Mouse (Mus musculus) hindbrain, embryonic 12.5 days (tissue): ENCODE results near the gene Rnf34. TPM values are rescaled to one million over a fixed set of nuclear protein-coding genes. Genes with fewer than 3 reads are reported as not detected.

Experiments used
- ATAC-seq: fragments of 200-750 bp; cut with Nextera tagmentation; 2 replicates; pipeline ENCODE4 v1.8.0; 2017; ENCODE audit warnings: moderate TSS enrichment; ENCODE audit not compliant: low FRiP score
- H3K27ac ChIP-seq: fragments of 300-500 bp; sonication (generic); 2 replicates; pipeline ENCODE4 v1.5.1; 2016; ENCODE audit warnings: mild to moderate bottlenecking
- H3K27me3 ChIP-seq: fragments of 300-500 bp; sonication (generic); 2 replicates; pipeline ENCODE4 v1.6.1; 2016; ENCODE audit warnings: mild to moderate bottlenecking
- H3K36me3 ChIP-seq: fragments of 300-500 bp; sonication (generic); 2 replicates; pipeline ENCODE4 v1.6.1; 2016; ENCODE audit warnings: mild to moderate bottlenecking
- H3K4me1 ChIP-seq: fragments of 300-500 bp; sonication (generic); 2 replicates; pipeline ENCODE4 v1.6.1; 2016
- H3K4me2 ChIP-seq: fragments of 300-500 bp; sonication (generic); replicated peaks from 2 replicates; pipeline ENCODE4 v1.6.1; 2016; ENCODE audit warnings: mild to moderate bottlenecking
- H3K4me3 ChIP-seq: fragments of 300-500 bp; sonication (generic); 2 replicates; pipeline ENCODE4 v1.5.1; 2016; ENCODE audit warnings: mild to moderate bottlenecking
- H3K9ac ChIP-seq: fragments of 300-500 bp; sonication (generic); 2 replicates; pipeline ENCODE4 v1.6.1; 2016; ENCODE audit warnings: mild to moderate bottlenecking, moderate library complexity
- H3K9me3 ChIP-seq: fragments of 300-500 bp; sonication (generic); replicated peaks from 2 replicates; pipeline ENCODE4 v1.6.1; 2016; ENCODE audit warnings: mild to moderate bottlenecking
- WGBS: fragments of 180-500 bp; shearing (Covaris S2); methylation state at CpG from one replicate; pipeline ENCODE4 v1.1.7; 2016; 5-methylcytosine and 5-hydroxymethylcytosine counted together
- polyA plus RNA-seq: library from polyadenylated mRNA; unstranded; fragments of >200 nt; fragmentation: Nextera tagmentation; extraction: Ambion mirVana; gene quantifications from 2 replicates; pipeline ENCODE4 v1.2.1, GENCODE M21; 2016

Rnf34 gene
- polyA plus RNA-seq = 49.9 and 50.7 TPM in 2 replicates

GRCm38 (mm10) chr5:122849521-122850318 lies at the start of gene Rnf34:
Gene Rnf34, plus strand, starts transcription at chr5:122850048.
- ATAC-seq = peak; percentile 99
- no peaks in the 10 kb centered on the region for H3K9me3 ChIP-seq
- no peaks in the 10 kb centered on the region for H3K27me3 ChIP-seq
- peak within 1 kb of the TSS; percentile 98 for H3K4me2 ChIP-seq
- under 1% methylated on average over 58 of the region's 61 CpGs for WGBS
- H3K36me3 ChIP-seq = no peaks in the 10 kb centered on the region
- H3K27ac ChIP-seq = peak within 1 kb of the TSS; percentile 94
- H3K4me3 ChIP-seq = peak within 1 kb of the TSS; percentile 59
- peaks cover 21% of the 10 kb centered on the region for H3K4me1 ChIP-seq
- H3K9ac ChIP-seq = peak within 1 kb of the TSS; percentile 80

DNA sequence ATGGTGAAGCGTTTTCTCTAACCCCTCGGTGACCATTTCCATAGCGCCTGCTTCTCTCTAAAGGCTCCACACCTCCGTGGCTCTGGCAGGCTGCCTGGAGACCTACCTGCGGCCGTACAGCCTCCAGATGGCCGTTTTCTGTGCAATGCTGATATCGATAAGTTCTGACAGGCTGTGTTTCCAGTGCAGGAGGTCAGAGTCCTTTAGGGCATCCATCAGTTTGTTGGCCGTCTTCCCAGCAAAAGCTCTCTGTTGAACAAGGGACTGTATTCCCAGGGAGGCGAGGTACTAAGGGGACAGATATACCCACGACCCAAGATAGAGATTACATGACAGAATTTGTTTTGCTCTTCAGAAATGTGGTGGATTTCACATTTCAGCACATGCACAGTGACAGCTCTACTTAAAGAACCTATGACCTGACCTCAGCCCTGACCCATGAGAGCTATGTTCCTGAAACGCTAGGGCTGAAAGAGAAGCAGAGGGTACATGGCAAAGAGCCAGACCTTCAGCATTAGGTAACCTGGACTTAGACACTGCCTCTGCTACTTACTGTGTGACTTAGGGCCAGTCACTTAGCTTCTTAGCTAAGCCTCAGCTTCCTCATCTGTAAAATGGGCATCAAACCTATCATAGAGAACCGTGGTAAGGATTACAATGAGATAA lies 49.4 kb upstream of the Rnf34 start:
- Histone ChIP-seq H3K27me3 (no peaks in the 10 kb centered on the region), H3K4me1 (peaks cover 3% of the 10 kb centered on the region; the same call in 1 of the 2 replicates), H3K36me3 (peaks cover 92% of the 10 kb centered on the region), H3K27ac (no peak overlapping the region), H3K4me2 (no peak overlapping the region), H3K9ac (no peak overlapping the region), H3K4me3 (no peak overlapping the region), H3K9me3 (no peaks in the 10 kb centered on the region)
- 86% methylated on average over 13 of the region's 13 CpGs for WGBS
- ATAC-seq = no peak

DNA sequence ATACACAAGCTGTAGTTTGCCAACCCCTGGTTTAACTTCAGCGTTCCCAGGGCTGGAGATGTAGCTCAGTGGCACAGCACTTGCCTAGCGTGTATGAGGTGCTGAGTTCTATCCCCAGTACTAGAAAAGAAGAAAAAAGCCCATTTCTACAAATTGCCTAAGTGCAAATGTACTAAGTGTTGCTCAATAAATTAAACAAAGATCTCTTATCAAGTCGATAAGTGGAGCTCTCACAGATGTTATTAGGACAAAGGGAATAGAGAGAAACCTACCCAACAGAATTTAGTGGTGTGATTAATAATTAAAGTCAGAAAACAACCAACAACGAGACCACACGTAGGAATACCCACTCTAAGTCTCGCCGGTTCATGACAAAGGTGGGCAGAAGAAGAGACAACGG lies 48.2 kb upstream of the Rnf34 start:
- 0 out of 2 replicates have a peak overlapping the region, but pooled peaks have one; percentile 30 for H3K27ac ChIP-seq
- ATAC-seq = no peak
- H3K9ac ChIP-seq = no peak overlapping the region
- no peaks in the 10 kb centered on the region for H3K27me3 ChIP-seq
- H3K4me3 ChIP-seq = no peak overlapping the region
- peaks cover 3% of the 10 kb centered on the region; the same call in 1 of the 2 replicates for H3K4me1 ChIP-seq
- H3K4me2 ChIP-seq = no peak overlapping the region
- 96% methylated on average over 8 of the region's 8 CpGs for WGBS
- H3K9me3 ChIP-seq = no peaks in the 10 kb centered on the region
- H3K36me3 ChIP-seq = peaks cover 96% of the 10 kb centered on the region

DNA sequence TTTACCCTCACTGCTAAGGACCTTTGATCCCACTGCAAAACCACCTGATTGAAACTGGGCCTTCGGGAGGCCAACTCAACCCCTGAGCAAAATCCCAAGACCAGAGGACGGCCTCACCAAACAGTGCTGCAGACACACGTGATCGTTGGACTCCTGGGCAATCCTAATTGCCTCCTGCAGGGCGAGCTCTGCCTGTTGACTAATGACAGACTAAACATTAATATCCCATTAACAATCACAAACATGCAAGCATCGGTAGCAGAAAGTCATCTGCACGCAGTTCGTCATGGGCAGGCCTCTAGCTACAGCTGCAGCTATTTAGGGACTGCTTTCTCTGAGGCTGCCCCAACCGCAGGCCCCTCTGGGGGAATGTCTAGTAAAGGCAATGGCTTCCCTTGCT lies 47.1 kb upstream of the Rnf34 start:
- WGBS = 86% methylated on average over 9 of the region's 9 CpGs
- Histone ChIP-seq H3K4me3 (no peak overlapping the region), H3K27ac (no peak overlapping the region), H3K9me3 (no peaks in the 10 kb centered on the region), H3K36me3 (peaks cover 98% of the 10 kb centered on the region), H3K4me1 (peaks cover 3% of the 10 kb centered on the region; the same call in 1 of the 2 replicates), H3K4me2 (no peak overlapping the region), H3K27me3 (no peaks in the 10 kb centered on the region), H3K9ac (no peak overlapping the region)
- ATAC-seq = no peak

DNA sequence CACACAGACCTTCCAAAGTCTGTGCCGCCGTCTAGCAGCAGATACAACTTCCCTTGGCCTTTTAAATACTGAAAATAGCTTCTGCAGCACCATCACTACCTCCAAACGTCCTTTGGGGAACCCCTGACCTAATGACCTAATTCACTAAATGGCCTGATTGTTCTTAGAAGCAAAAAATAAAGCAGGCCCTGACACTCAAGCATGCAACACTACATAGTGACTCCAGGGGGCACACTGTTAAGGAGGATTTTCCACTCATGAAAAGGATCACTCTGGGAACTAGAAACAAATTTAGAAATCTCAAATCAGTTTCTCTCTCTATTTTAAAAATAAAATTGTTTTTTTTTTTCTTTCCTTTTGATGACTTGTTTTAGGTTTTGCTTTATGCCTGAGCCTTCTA lies 44.3 kb upstream of the Rnf34 start:
- ATAC-seq = no peak
- WGBS = 66% methylated on average over 3 of the region's 3 CpGs

DNA sequence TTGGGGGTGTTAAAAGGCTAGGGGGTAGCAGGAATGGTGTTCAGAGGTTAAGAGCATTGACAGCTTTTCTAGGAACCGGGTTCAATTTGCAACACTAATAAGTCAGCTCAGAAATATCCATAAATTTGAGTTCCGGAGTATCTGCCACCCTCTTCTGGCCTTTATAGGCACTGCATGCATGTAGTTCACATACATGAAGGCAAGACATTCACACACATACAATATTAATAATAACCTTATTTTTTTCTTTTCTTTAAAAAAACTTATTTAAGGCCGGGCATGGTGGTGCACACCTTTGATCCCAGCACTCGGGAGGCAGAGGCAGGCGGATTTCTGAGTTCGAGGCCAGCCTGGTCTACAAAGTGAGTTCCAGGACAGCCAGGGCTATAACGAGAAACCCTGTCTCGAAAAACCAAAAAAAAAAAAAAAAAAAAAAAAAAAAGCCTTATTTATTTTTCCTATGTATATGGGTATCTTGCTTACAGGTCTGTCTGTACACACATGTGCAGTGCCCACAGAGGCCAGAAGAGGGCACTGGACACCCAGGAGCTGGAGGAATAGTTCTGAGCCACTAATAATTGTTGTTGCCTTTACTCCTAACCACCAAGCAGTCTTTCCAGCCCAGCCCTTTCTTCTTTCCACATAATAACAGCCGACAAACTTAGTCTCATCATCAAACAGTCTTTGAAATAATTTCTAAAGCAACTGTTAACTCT lies 38.3 kb upstream of the Rnf34 start:
- WGBS = 95% methylated on average over 9 of the region's 9 CpGs
- H3K27ac ChIP-seq = no peak overlapping the region
- no peak for ATAC-seq
- no peak overlapping the region for H3K4me3 ChIP-seq
- no peak overlapping the region for H3K4me2 ChIP-seq
- H3K9ac ChIP-seq = no peak overlapping the region
- no peaks in the 10 kb centered on the region for H3K4me1 ChIP-seq
- no peaks in the 10 kb centered on the region for H3K27me3 ChIP-seq
- H3K9me3 ChIP-seq = no peaks in the 10 kb centered on the region
- peaks cover 85% of the 10 kb centered on the region for H3K36me3 ChIP-seq

More for the DNA sequence above, 44.3 kb upstream of the Rnf34 start:
- Histone ChIP-seq H3K4me2 (no peak overlapping the region), H3K9ac (no peak overlapping the region), H3K27ac (no peak overlapping the region), H3K4me3 (no peak overlapping the region), H3K36me3 (peaks cover 91% of the 10 kb centered on the region), H3K9me3 (no peaks in the 10 kb centered on the region), H3K27me3 (no peaks in the 10 kb centered on the region), H3K4me1 (no peaks in the 10 kb centered on the region)

DNA sequence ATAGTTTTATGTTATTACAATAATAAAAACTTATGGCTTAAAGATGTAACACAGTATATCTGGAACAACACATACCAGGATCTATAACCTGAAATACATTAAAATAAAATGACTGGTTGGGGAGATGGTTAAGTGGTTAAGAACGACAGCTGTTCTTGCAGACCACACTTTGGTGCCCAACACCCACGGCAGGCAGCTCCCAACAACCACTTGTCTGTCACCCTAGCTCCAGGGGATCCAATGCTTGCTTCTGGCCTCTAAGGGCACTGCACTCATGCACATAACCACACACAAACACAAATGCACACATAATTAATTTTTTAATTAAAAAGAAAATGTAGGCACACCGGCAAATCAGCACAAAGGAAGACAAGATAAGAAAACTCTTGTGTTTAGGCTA lies 37.1 kb upstream of the Rnf34 start:
- Histone ChIP-seq H3K9ac (no peak overlapping the region), H3K4me3 (no peak overlapping the region), H3K4me2 (no peak overlapping the region), H3K4me1 (no peaks in the 10 kb centered on the region), H3K36me3 (peaks cover 84% of the 10 kb centered on the region), H3K27me3 (no peaks in the 10 kb centered on the region), H3K27ac (no peak overlapping the region), H3K9me3 (no peaks in the 10 kb centered on the region)
- no peak for ATAC-seq
- 89% methylated on average over 3 of the region's 3 CpGs for WGBS

DNA sequence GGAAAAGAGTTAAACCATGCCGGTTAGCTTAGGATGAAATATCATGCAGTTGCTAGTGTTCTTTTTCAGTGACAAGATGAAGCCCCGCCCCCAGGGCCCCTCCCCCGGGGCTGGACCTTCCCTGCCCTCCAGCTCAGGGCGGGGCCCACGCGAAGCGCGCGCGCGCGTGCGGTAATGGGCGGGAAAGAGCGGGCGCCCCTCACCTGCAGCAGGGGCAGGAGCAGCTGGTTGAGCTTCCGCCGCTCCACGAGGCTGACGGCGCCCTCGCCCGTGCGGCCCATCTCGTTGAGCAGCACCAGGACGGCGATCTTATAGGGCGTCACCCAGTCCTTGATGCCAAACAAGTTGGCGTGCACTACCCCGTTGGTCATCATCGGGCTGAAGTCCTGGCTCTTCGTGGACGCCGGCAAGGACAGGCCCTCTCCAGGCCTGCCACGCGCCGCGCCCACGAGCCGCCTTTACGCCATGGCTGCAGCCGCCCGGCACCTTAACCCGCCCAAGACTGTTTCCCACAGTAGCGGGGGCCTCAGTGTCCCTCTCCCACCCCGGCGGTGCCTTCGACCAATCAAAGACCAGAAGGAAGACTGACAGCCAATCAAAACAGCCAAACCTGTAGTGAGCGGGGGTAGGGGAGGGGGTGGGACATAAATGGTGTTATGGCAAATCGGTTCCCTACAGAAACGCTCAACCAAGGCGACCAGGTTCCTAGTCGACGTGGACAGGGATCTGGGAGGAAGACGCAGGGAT lies 28.9 kb upstream of the Rnf34 start, which contains the start of gene Anapc5:
TSS of gene Anapc5 (minus strand) at position 563 of the 747 bp plus-strand sequence.
- H3K4me1 ChIP-seq = peaks cover 18% of the 10 kb centered on the region
- H3K27ac ChIP-seq = peak within 1 kb of the TSS; percentile 96
- peak within 1 kb of the TSS; percentile 87 for H3K9ac ChIP-seq
- under 1% methylated on average over 55 of the region's 55 CpGs for WGBS
- peak; percentile 100 for ATAC-seq
- peak within 1 kb of the TSS; percentile 58 for H3K4me2 ChIP-seq
- peaks cover 31% of the 10 kb centered on the region for H3K36me3 ChIP-seq
- peak within 1 kb of the TSS; percentile 83 for H3K4me3 ChIP-seq
- no peaks in the 10 kb centered on the region for H3K9me3 ChIP-seq
- no peaks in the 10 kb centered on the region for H3K27me3 ChIP-seq

DNA sequence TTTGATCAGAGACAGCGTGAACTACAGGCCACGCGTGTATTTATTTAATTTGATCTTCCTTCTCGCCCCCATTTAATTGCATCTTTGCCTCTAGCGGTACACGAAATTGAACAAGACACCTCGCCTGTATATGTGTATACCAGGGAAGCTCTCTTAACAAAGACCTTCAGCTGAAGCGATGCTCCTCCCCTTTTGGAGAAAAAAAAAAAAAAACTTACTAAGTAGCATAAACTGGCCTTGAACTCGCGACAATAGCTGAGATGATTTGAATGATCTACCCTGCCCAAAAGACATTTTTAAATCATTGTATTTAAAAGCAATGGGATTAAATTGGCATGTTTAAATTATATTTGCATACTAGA lies 28.3 kb upstream of the Rnf34 start:
- peaks cover 18% of the 10 kb centered on the region for H3K4me1 ChIP-seq
- H3K27ac ChIP-seq = peak overlapping the region; percentile 96
- H3K27me3 ChIP-seq = no peaks in the 10 kb centered on the region
- no peaks in the 10 kb centered on the region for H3K9me3 ChIP-seq
- H3K36me3 ChIP-seq = peaks cover 27% of the 10 kb centered on the region
- H3K4me3 ChIP-seq = peak overlapping the region; percentile 83
- WGBS = 0% methylated on average over 10 of the region's 10 CpGs
- H3K4me2 ChIP-seq = peak overlapping the region; percentile 58
- peak overlapping the region; percentile 87 for H3K9ac ChIP-seq
- peak; percentile 68 for ATAC-seq

DNA sequence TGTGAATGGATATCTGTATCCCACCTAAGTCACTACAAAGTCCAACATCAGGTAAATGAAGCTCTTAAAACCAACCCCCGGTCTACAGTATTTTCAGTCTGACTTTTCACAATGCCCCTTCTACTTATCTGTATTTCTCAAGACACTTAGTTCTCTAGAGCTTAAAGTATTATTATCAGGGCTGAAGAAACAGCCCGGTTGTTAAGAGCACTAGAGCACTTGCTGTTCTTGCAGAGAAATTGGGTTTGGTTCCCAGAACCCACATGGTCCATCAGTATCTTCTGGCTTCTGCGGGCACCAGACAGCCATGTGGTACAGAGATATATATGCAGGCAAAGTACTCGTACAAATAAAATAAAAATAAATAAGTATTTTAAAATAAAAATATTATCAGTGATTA lies 27.4 kb upstream of the Rnf34 start:
- no peak overlapping the region for H3K9ac ChIP-seq
- 96% methylated on average over 4 of the region's 4 CpGs for WGBS
- no peak overlapping the region for H3K4me2 ChIP-seq
- H3K27me3 ChIP-seq = no peaks in the 10 kb centered on the region
- H3K4me1 ChIP-seq = peaks cover 18% of the 10 kb centered on the region
- H3K4me3 ChIP-seq = no peak overlapping the region
- peaks cover 19% of the 10 kb centered on the region for H3K36me3 ChIP-seq
- 0 out of 2 replicates have a peak overlapping the region, but pooled peaks have one; percentile 96 for H3K27ac ChIP-seq
- H3K9me3 ChIP-seq = no peaks in the 10 kb centered on the region
- ATAC-seq = no peak

DNA sequence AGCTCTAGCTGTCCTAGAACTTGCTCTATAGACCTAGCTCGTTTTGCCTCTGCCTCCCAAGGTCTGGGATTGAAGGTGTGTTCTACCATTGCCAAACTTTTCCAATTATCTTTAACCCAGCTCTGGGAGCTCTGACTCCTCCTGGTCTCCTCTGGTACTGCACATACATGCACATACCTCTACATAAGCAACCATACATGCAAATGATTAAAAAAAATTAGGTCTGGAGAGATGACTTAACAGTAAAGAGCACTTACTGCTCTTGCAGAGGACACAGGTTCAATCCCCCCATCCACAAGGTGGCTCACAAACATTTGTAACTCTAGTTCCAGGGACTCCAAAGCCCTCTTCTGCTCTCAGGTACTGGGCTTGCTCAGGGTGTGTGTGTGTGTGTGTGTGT lies 25.9 kb upstream of the Rnf34 start:
- Histone ChIP-seq H3K36me3 (0 out of 2 replicates have a peak, but pooled peaks cover 4% of the 10 kb centered on the region), H3K27me3 (no peaks in the 10 kb centered on the region), H3K4me2 (no peak overlapping the region), H3K4me3 (no peak overlapping the region), H3K9ac (no peak overlapping the region), H3K27ac (no peak overlapping the region), H3K9me3 (no peaks in the 10 kb centered on the region), H3K4me1 (peaks cover 10% of the 10 kb centered on the region)
- no peak for ATAC-seq
- WGBS = 92% methylated on average over 1 of the region's 1 CpGs
